Mouse (Mus musculus): ENCODE results near the gene Gsta4. TPM values are rescaled to one million over a fixed set of nuclear protein-coding genes. Genes with fewer than 3 reads are reported as not detected.
A peak's percentile ranks its signal among the peaks of the same experiment; 100 is the strongest.
"Not testable (repeated sequence)": the region's sequence is repeated elsewhere in the genome, so short reads cannot be mapped to it uniquely, and the experiment has no call there.

Gsta4 gene
- total and polyA plus RNA-seq, 2 experiments from 2014 or later = 12.6 to 31.0 TPM

DNA sequence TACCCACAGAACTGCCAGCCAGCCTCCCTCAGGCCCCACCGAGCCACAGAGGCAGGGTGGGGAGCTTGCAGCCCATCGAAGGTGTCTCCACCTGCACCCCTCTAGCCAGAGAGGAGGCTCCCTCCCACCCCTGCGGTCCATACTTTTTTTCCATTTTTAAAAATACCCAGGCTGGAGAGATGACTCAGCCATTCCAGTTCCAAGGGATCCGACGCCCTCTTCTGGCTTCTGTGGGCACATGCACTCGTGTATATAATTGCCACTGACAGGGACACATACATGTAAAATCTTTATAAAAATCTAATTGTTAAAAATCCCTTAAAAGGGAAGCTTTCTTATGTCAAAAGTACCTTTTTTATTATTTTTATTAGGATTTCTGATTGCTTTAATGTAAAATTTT, 13.7 kb upstream of the Gsta4 start:
- peaks cover 48% of the 10 kb centered on the region for H3K36me3 ChIP-seq (ENCODE audit: insufficient read depth)
- no peaks in the 10 kb centered on the region for H3K27me3 ChIP-seq (ENCODE audit: insufficient read depth, low read length)
- H3K4me1 ChIP-seq (ENCODE audit: insufficient read depth) = no peaks in the 10 kb centered on the region
- TF ChIP-seq CTCF (IDR thresholded peaks at IDR 0.05; ENCODE audit: low read depth) = peak; percentile 27; the same call in 1 of the 2 replicates
- H3K27ac ChIP-seq (ENCODE audit: low read depth, low read length) = no peak overlapping the region
- ATAC-seq (no peak), DNase-seq (no peak)
- H3K4me2 ChIP-seq (ENCODE audit: low read depth) = no peak overlapping the region
- WGBS = 95% methylated on average over 6 of the region's 6 CpGs
- H3K9ac ChIP-seq = no peak overlapping the region
- H3K9me3 ChIP-seq (ENCODE audit: low read length) = no peaks in the 10 kb centered on the region
- no peak overlapping the region for H3K4me3 ChIP-seq (ENCODE audit: low read depth, low read length)

GRCm38 (mm10) chr9:78174016-78174415, 8.6 kb upstream of the Gsta4 start:
- no peaks in the 10 kb centered on the region for H3K9me3 ChIP-seq (ENCODE audit: low read length)
- 24% methylated on average over 1 of the region's 1 CpGs for WGBS

GRCm38 (mm10) chr9:78174925-78175276, 7.7 kb upstream of the Gsta4 start:
- H3K9me3 ChIP-seq (ENCODE audit: low read length); H3K36me3 ChIP-seq (ENCODE audit: insufficient read depth); ATAC-seq; DNase-seq; H3K9ac ChIP-seq; H3K27me3 ChIP-seq (ENCODE audit: insufficient read depth, low read length); H3K4me1 ChIP-seq (ENCODE audit: insufficient read depth): not testable (repeated sequence)
- Histone ChIP-seq H3K27ac (ENCODE audit: low read depth, low read length) (peak overlapping the region; percentile 99; the same call in 1 of the 2 replicates), H3K4me3 (ENCODE audit: low read depth, low read length) (peak overlapping the region; percentile 20), H3K4me2 (ENCODE audit: low read depth) (peak overlapping the region; percentile 50)
- 29% methylated on average over 3 of the region's 3 CpGs for WGBS

More at GRCm38 (mm10) chr9:78174016-78174415, 8.6 kb upstream of the Gsta4 start:
- Histone ChIP-seq H3K4me3 (ENCODE audit: low read depth, low read length) (no peak overlapping the region), H3K4me2 (ENCODE audit: low read depth) (peak overlapping the region; percentile 5; the same call in 1 of the 2 replicates), H3K36me3 (ENCODE audit: insufficient read depth) (peaks cover 8% of the 10 kb centered on the region; the same call in 1 of the 2 replicates), H3K9ac (no peak overlapping the region), H3K27me3 (ENCODE audit: insufficient read depth, low read length) (no peaks in the 10 kb centered on the region), H3K27ac (ENCODE audit: low read depth, low read length) (no peak overlapping the region), H3K4me1 (ENCODE audit: insufficient read depth) (no peaks in the 10 kb centered on the region)
- no peak for ATAC-seq
- no peak for TF ChIP-seq CTCF (IDR thresholded peaks at IDR 0.05; ENCODE audit: low read depth)
- DNase-seq = no peak

- peak overlapping the region; percentile 99 for H3K27ac ChIP-seq (ENCODE audit: low read depth, low read length)
- H3K4me3 ChIP-seq (ENCODE audit: low read depth, low read length) = peak overlapping the region; percentile 64
- H3K9ac ChIP-seq = peak overlapping the region; percentile 90
- H3K36me3 ChIP-seq (ENCODE audit: insufficient read depth) = no peaks in the 10 kb centered on the region
- TF ChIP-seq CTCF (IDR thresholded peaks at IDR 0.05; ENCODE audit: low read depth) = peak; percentile 24; the same call in 1 of the 2 replicates
- H3K4me2 ChIP-seq (ENCODE audit: low read depth) = peak overlapping the region; percentile 50
- no peaks in the 10 kb centered on the region for H3K9me3 ChIP-seq (ENCODE audit: low read length)
- H3K27me3 ChIP-seq (ENCODE audit: insufficient read depth, low read length) = no peaks in the 10 kb centered on the region
- peak; percentile 96 for ATAC-seq
- peak; percentile 96 for DNase-seq
- H3K4me1 ChIP-seq (ENCODE audit: insufficient read depth) = no peaks in the 10 kb centered on the region
- WGBS = under 1% methylated on average over 48 of the region's 58 CpGs
These were observed 7.0 kb upstream of the Gsta4 start for GRCm38 (mm10) chr9:78175277-78176200.

- peak overlapping the region; percentile 50 for H3K4me2 ChIP-seq (ENCODE audit: low read depth)
- peak; percentile 70 for ATAC-seq
- no peaks in the 10 kb centered on the region for H3K27me3 ChIP-seq (ENCODE audit: insufficient read depth, low read length)
- peak overlapping the region; percentile 64 for H3K4me3 ChIP-seq (ENCODE audit: low read depth, low read length)
- no peaks in the 10 kb centered on the region for H3K9me3 ChIP-seq (ENCODE audit: low read length)
- WGBS = under 1% methylated on average over 22 of the region's 22 CpGs
- peak overlapping the region; percentile 90 for H3K9ac ChIP-seq
- TF ChIP-seq CTCF (IDR thresholded peaks at IDR 0.05; ENCODE audit: low read depth) = peak; percentile 76
- DNase-seq = peak; percentile 90
- no peaks in the 10 kb centered on the region for H3K4me1 ChIP-seq (ENCODE audit: insufficient read depth)
- H3K27ac ChIP-seq (ENCODE audit: low read depth, low read length) = peak overlapping the region; percentile 99
- no peaks in the 10 kb centered on the region for H3K36me3 ChIP-seq (ENCODE audit: insufficient read depth)
These were observed 6.3 kb upstream of the Gsta4 start for GRCm38 (mm10) chr9:78176201-78176727.

- Histone ChIP-seq H3K4me3 (ENCODE audit: low read depth, low read length) (peak overlapping the region; percentile 64), H3K27me3 (ENCODE audit: insufficient read depth, low read length) (no peaks in the 10 kb centered on the region), H3K36me3 (ENCODE audit: insufficient read depth) (no peaks in the 10 kb centered on the region), H3K4me1 (ENCODE audit: insufficient read depth) (no peaks in the 10 kb centered on the region), H3K9ac (peak overlapping the region; percentile 90), H3K9me3 (ENCODE audit: low read length) (no peaks in the 10 kb centered on the region), H3K4me2 (ENCODE audit: low read depth) (peak overlapping the region; percentile 50), H3K27ac (ENCODE audit: low read depth, low read length) (peak overlapping the region; percentile 99)
- 20% methylated on average over 7 of the region's 7 CpGs for WGBS
- no peak for TF ChIP-seq CTCF (IDR thresholded peaks at IDR 0.05; ENCODE audit: low read depth)
- ATAC-seq = peak; percentile 32; the same call in 1 of the 2 replicates
- peak; percentile 71 for DNase-seq
These were observed 5.7 kb upstream of the Gsta4 start for GRCm38 (mm10) chr9:78176831-78177230.

DNA sequence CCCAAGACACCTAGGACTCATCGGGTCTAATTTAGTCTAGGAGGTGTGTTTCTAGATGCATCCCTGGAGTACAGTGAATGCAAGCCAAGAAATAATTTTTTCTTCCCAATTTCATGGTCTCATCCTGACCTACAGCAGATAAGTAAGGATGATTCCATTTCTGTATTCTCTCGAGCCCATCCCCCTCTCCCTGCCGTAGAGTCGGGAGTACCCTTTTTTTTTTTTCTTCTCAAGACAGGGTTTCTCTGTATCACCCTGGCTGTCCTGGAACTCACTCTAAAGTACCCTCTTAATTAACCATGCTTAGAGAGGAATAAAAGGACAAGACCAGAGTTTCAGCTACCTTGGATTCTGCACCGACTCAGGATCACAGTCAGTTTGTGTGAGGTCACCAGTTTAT, 4.4 kb upstream of the Gsta4 start:
- Histone ChIP-seq H3K36me3 (ENCODE audit: insufficient read depth) (no peaks in the 10 kb centered on the region), H3K9ac (no peak overlapping the region), H3K9me3 (ENCODE audit: low read length) (no peaks in the 10 kb centered on the region), H3K27ac (ENCODE audit: low read depth, low read length) (no peak overlapping the region), H3K4me3 (ENCODE audit: low read depth, low read length) (no peak overlapping the region), H3K4me1 (ENCODE audit: insufficient read depth) (no peaks in the 10 kb centered on the region), H3K4me2 (ENCODE audit: low read depth) (no peak overlapping the region), H3K27me3 (ENCODE audit: insufficient read depth, low read length) (no peaks in the 10 kb centered on the region)
- 83% methylated on average over 5 of the region's 5 CpGs for WGBS
- no peak for TF ChIP-seq CTCF (IDR thresholded peaks at IDR 0.05; ENCODE audit: low read depth)
- ATAC-seq = no peak
- no peak for DNase-seq
